Mouse (Mus musculus) olfactory bulb, adult 2 months (tissue): ENCODE results near the gene Myo10.

ENCODE experiments used
- CTCF ChIP-seq: fragments of 200-500 bp; IDR thresholded peaks from 2 replicates; pipeline ENCODE4 v1.5.1; 2012; ENCODE audit warnings: low read depth, mild to moderate bottlenecking, low read length, moderate library complexity; ENCODE audit not compliant: insufficient read depth
- POLR2A ChIP-seq: fragments of 200-500 bp; IDR thresholded peaks from 2 replicates; pipeline ENCODE4 v1.6.1; 2012; ENCODE audit warnings: mild to moderate bottlenecking, low read depth, low read length, moderate library complexity; ENCODE audit not compliant: insufficient read depth

- TF ChIP-seq POLR2A (no peak), CTCF (no peak)
Observed at GRCm38 (mm10) chr15:25728501-25728900, 106.2 kb downstream of the Myo10 start.
